Mouse (Mus musculus): ENCODE results near the gene Ugt1a10.

DNA sequence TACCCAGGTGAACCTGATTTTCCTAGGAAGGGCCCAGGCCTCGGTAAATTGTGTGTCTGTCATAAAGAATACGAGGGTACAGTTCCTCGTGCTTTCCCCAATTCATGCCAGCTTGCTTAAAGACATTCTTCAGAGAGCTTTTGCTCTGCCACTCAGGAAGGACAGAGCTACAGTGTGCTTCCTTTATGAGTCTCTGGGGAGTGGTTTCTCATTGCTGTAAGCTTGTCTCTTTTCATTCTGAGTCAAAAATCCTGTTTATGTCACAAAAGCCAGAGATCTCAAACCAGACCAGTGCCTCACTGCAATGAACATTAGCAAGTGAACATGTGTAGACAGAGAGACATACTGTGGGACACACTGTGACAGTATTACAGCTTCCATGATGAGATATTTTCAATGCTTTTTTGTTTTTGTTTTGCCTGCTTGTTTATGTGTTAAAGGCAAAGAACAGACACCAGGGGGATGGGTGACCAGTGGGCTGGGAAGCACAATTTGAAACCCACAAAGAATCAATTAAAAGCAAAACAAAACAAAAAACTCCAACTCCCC, 78.8 kb downstream of the Ugt1a10 start:
- no peak for TF ChIP-seq CTCF (IDR thresholded peaks at IDR 0.05; ENCODE audit: borderline replicate concordance, extremely low read depth, insufficient read depth, insufficient read length)
- TF ChIP-seq POLR2A (IDR thresholded peaks at IDR 0.05; ENCODE audit: borderline replicate concordance, extremely low read depth, insufficient read depth, insufficient read length, poor library complexity, severe bottlenecking) = no peak

All from brain, embryonic 14.5 days (tissue).